Mouse (Mus musculus) olfactory bulb, adult 2 months (tissue): ENCODE data around the gene Iqch. TPM values are rescaled to one million over a fixed set of nuclear protein-coding genes. Genes with fewer than 3 reads are reported as not detected.

Source experiments
- H3K27ac ChIP-seq: fragments of 200-500 bp; 2 replicates; pipeline ENCODE4 v1.5.1; 2012; ENCODE audit warnings: low read depth, low read length; ENCODE audit not compliant: insufficient read depth
- H3K4me1 ChIP-seq: fragments of 200-500 bp; 2 replicates; pipeline ENCODE4 v1.6.1; 2012; ENCODE audit warnings: low read length; ENCODE audit not compliant: control insufficient read depth, insufficient read depth
- H3K4me3 ChIP-seq: fragments of 200-500 bp; 2 replicates; pipeline ENCODE4 v1.5.1; 2012; ENCODE audit warnings: mild to moderate bottlenecking, low read depth, low read length, moderate library complexity; ENCODE audit not compliant: insufficient read depth
- CTCF ChIP-seq: fragments of 200-500 bp; IDR thresholded peaks from 2 replicates; pipeline ENCODE4 v1.5.1; 2012; ENCODE audit warnings: low read depth, mild to moderate bottlenecking, low read length, moderate library complexity; ENCODE audit not compliant: insufficient read depth
- POLR2A ChIP-seq: fragments of 200-500 bp; IDR thresholded peaks from 2 replicates; pipeline ENCODE4 v1.6.1; 2012; ENCODE audit warnings: mild to moderate bottlenecking, low read depth, low read length, moderate library complexity; ENCODE audit not compliant: insufficient read depth
- WGBS: fragments of 180-500 bp; shearing (Covaris S2); methylation state at CpG from one replicate; pipeline ENCODE4 v1.1.7; 2018; 5-methylcytosine and 5-hydroxymethylcytosine counted together
- polyA plus RNA-seq: library from polyadenylated mRNA; stranded (reverse); fragments of >200 nt; gene quantifications from 2 replicates; pipeline ENCODE4 v1.2.4, GENCODE M21; 2012; ENCODE audit warnings: low replicate concordance; ENCODE audit not compliant: missing spikeins, insufficient read depth, insufficient read length

Gene Iqch
- polyA plus RNA-seq, 1 experiment = not detected

DNA sequence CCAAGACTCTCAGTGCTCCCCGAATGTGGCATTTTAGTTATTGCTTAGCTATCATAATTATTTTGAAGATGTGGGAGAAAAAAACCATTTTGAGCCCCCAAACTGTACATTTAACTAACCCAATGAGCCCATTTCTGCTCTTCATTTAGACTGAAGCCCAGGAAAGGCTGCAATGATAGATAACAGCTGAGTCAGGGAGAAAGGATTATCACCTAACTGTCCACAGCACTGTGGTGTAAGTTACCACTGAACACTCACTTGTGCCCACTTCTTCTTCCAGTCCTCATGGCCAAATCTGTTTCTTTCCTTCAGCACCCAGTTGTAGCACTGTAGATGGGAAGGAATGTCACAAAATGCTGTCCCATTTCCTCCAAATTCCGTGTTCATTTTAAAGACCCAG lies 106.5 kb downstream of the Iqch start:
- 89% methylated on average over 2 of the region's 2 CpGs for WGBS
- Histone ChIP-seq H3K27ac (no peak overlapping the region), H3K4me3 (no peak overlapping the region), H3K4me1 (peaks cover 3% of the 10 kb centered on the region)
- TF ChIP-seq CTCF (no peak), POLR2A (no peak)

DNA sequence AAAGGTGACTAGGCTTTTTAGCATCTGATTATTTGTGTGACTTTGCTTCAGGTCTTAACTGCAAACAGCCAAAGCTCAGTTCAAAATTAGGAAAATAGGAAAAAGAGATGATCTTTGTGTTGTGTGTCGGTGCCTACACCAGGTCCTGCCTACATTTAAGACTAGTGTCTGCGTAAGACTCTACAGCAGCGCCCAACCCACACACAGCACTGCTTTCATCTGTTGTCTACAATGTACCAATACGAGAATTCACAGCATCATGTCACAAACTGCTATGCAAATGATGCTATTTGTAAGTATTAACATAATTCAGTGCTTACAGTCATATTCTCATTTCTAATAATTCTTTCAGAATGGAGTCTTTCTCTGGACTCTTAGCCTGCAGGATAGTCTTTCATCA lies 108.5 kb downstream of the Iqch start:
- WGBS = 93% methylated on average over 4 of the region's 4 CpGs
- peaks cover 6% of the 10 kb centered on the region for H3K4me1 ChIP-seq
- H3K27ac ChIP-seq = no peak overlapping the region
- TF ChIP-seq CTCF (no peak), POLR2A (no peak)
- no peak overlapping the region for H3K4me3 ChIP-seq

DNA sequence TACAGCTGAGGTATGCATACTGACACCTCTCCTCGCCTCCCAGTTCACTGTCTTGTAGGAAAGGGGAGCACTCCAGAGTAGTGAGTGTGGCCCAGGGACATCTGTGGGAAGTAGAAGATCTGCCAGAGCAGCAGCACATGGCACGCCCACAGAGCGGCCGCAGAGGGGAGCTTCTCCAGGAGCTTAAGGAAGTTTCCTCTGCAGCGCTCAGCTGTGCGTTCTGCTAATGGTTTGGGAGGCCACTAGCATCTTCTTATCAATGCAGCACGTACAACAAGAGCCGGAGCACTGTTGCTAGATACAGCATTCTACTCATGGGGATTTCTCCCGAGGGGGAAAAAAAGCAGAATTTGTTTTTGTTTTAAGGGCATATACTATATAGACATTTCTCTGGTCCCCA lies 110.0 kb downstream of the Iqch start:
- WGBS = 43% methylated on average over 9 of the region's 9 CpGs
- Histone ChIP-seq H3K27ac (no peak overlapping the region), H3K4me1 (peaks cover 6% of the 10 kb centered on the region), H3K4me3 (no peak overlapping the region)
- TF ChIP-seq CTCF = no peak
- no peak for TF ChIP-seq POLR2A

DNA sequence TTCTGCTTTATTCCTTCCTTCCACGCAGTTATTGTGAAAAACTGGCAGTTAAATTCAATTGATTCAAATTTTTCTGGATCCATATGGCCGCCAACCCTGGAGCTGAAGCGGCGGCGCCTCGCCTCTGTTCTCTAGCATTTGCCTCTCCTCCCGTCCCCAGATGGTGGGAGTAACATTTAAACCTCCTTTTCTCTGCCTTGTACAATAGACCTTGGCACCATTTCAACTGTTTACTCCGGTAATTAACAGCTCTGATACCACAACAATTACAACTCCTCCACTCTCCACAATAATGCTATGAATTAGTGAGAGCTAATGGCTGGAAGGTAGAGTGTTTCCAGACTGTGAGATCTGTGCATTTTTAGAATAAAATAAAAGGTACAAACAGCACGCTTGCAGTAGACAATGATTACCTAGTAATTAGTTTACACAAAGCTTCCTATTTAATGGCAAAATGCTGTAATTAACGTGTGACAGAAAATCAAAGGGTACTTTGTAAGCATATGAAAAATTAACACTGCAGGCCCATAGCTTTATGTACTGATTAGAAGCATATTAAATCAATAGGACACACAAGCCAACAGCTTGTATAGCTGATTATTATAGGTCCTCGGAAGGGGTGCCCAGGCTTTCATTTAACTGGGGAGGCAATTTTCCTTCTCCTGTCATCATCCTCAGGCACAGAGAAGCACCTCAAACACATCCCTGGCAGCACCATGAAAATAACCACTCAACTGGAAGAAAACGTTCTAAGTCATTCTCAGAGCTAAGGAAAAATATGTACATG lies 111.6 kb downstream of the Iqch start:
- TF ChIP-seq CTCF (no peak), POLR2A (no peak)
- H3K4me1 ChIP-seq = peaks cover 6% of the 10 kb centered on the region
- H3K27ac ChIP-seq = no peak overlapping the region
- 23% methylated on average over 12 of the region's 12 CpGs for WGBS
- no peak overlapping the region for H3K4me3 ChIP-seq

DNA sequence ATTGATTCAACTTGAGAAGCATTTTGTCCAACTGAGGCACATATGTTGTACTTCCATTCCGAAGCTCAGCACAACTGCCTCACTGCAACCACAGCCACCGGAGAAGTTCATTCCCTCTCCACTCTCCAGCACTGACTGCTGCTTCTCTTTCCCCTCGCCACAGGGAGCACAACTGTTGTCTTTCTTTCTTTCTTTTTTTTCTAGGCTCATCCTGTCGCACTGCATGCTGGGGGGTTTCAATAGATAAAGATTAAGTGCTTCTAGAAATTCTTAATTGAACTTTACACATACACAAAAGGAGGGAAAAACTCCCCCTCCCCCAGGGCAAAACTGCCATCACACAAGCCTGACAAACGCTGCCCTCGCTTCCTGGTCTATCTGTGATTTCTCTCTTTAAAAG lies 113.1 kb downstream of the Iqch start:
- 64% methylated on average over 6 of the region's 6 CpGs for WGBS
- H3K4me1 ChIP-seq = peaks cover 6% of the 10 kb centered on the region
- H3K4me3 ChIP-seq = no peak overlapping the region
- no peak for TF ChIP-seq POLR2A
- no peak for TF ChIP-seq CTCF
- no peak overlapping the region for H3K27ac ChIP-seq

DNA sequence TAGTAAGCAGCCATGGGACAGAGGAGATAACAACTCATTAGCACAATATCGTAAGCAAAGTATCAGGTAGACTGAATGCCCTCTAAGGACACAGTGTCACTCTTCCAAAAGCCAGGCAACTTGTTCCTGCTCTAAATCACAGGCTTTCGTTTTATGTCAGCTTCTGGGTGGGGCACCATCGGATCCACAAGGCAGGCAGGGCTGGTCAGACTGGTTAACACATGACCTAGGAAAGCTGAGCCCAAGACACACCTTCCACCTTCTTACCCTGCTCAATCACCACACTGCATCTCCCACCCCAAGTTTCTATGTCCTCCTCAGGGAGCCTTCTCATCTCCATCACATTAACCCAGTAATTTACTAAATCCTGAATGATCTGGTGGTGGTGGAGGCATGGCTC lies 136.7 kb downstream of the Iqch start:
- no peaks in the 10 kb centered on the region for H3K4me1 ChIP-seq
- WGBS = 87% methylated on average over 3 of the region's 3 CpGs
- no peak for TF ChIP-seq POLR2A
- TF ChIP-seq CTCF = no peak
- H3K4me3 ChIP-seq = no peak overlapping the region
- no peak overlapping the region for H3K27ac ChIP-seq

DNA sequence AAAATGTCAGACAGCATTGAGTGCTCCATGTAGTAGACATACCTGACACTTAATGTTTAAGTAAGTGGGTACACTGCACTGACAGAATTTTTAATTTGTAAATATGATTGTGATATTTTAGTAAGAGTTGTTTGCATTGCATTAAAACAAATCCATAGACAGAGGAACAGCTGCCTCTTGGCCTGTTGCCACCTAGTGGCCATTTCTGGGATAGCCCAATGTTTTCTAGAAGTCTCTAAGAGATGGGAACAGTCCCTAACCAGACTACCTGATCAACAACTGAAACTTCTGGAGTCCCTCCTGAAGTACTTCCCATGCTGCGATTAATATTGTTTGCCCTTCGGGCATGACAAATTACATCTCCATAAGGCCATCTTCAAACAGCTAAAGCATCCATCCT lies 140.0 kb downstream of the Iqch start:
- H3K4me1 ChIP-seq = no peaks in the 10 kb centered on the region
- no peak overlapping the region for H3K4me3 ChIP-seq
- TF ChIP-seq POLR2A = no peak
- TF ChIP-seq CTCF = no peak
- H3K27ac ChIP-seq = no peak overlapping the region
- WGBS = 64% methylated on average over 2 of the region's 2 CpGs

DNA sequence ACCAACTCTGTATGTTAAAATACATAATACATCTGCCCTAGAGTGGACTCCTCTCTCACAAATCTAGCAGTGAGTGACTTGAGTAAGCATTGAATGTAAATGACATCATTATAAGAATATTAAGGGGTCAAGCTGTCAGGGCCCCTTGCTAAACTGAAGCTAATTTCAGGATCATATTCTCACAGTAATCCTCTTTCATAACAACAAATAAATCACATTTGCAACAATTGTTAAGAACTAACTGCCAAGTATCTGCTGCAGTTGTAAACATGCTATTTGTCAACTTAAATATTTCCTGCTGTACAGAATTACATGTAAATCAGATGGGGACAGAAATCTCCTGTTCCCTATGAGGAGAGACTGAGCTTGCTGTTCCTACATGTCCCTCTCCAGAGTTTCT lies 145.9 kb downstream of the Iqch start:
- no peaks in the 10 kb centered on the region for H3K4me1 ChIP-seq
- TF ChIP-seq CTCF = no peak
- no peak for TF ChIP-seq POLR2A
- no peak overlapping the region for H3K4me3 ChIP-seq
- no peak overlapping the region for H3K27ac ChIP-seq

DNA sequence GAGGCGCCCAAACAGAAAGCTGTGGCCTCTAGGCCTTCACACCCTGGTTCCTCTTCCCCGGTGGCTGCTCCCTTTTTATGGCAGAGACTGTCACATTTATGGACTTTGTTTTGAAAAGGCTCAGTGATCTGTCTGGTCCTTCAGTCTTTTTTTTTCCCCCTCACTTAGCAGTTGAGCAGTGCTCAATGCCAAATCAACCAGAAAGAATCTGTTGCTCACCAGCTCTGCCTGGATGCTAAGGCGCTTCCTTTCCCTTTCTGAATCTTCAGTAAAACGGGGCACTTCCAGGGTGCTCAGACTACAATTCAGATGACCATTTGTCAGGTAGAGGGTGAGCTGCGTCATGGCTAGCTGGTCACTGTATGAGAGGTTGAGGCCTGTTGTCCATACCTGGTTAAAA lies 148.0 kb downstream of the Iqch start:
- 95% methylated on average over 5 of the region's 5 CpGs for WGBS
- no peak overlapping the region for H3K27ac ChIP-seq
- no peak for TF ChIP-seq POLR2A
- TF ChIP-seq CTCF = no peak
- no peak overlapping the region for H3K4me3 ChIP-seq
- no peaks in the 10 kb centered on the region for H3K4me1 ChIP-seq
